Mouse (Mus musculus) embryo, embryonic 10.5 days (tissue): Measurements from ENCODE around the gene Tm7sf2.

Experiments used
- DNase-seq: peaks from one replicate; pipeline ENCODE4 v3.0.0-alpha.2; 2015; ENCODE audit warnings: low spot score

The Tm7sf2 gene

GRCm38 (mm10) chr19:6067724-6068415 lies at the start of gene Tm7sf2:
Tm7sf2 (minus strand) TSS chr19:6068373.
- DNase-seq: peak; percentile 95

GRCm38 (mm10) chr19:6117346-6117985 lies 49.3 kb upstream of the Tm7sf2 start:
- DNase-seq: peak; percentile 32

GRCm38 (mm10) chr19:6116113-6116850 lies 48.1 kb upstream of the Tm7sf2 start:
- DNase-seq: no peak

- no peak for DNase-seq
Measured at GRCm38 (mm10) chr19:6113116-6113515, 44.9 kb upstream of the Tm7sf2 start.

GRCm38 (mm10) chr19:6105586-6105985 lies 37.4 kb upstream of the Tm7sf2 start, which contains the start of gene Naaladl1:
Naaladl1 (plus strand) TSS chr19:6105782.
- DNase-seq: no peak

DNA sequence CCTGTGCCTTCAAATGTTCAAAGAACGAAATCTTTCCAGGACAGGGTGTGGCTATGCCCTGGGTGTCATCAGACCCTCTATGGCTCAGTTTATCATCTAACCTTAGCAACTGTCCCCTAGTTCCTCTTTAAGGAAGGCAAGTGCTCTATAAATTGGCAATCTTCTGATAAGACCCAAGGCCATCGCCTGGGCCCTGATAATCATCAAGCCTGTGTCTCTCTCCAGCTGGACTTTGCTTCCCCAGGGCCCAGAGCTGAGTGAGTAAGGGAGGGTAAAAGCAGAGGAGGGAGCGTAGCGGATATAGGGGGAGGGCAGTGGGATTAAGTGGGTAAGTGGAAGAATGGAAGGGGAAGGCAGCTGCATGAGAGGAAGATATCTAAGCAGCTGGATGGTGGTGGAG lies 36.3 kb upstream of the Tm7sf2 start:
- no peak for DNase-seq

DNA sequence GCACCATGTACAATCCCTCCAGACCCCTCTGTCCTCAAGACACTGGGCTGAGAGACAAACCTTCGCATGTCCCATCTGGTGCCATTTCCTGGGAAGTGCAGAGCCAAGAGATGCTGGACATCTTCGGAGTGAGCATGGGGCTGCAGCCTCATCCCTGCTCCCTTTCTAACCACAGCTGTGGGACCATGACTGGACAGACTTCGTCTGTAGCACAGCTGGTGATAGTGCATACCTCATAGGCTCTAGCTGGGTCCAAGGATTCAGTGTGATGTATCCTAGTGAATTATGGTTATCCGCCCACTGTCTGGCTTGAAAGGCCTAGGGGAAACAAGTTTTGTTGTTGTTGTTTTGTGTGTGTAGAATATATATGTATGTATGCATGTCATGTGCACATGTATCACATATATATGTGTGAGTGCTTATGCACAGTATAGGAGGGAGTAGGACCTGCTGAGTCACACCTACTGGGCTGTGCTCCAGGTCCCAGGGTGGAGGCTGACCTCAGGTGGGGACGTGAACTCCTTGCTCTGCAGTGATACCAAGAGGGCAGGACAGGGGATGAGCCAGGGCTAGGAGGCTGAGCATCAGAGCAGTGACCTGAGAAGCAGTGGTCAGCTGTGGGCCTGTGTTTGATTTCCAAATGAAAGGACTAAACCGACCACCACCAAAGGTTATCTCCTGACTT lies 34.1 kb upstream of the Tm7sf2 start:
- DNase-seq: no peak

- peak; percentile 29 for DNase-seq
Measured at GRCm38 (mm10) chr19:6101186-6101585, 33.0 kb upstream of the Tm7sf2 start.

GRCm38 (mm10) chr19:6097847-6098246 lies 29.7 kb upstream of the Tm7sf2 start:
- no peak for DNase-seq

GRCm38 (mm10) chr19:6094119-6094518 lies 25.9 kb upstream of the Tm7sf2 start, which contains the start of gene AC131692.1:
AC131692.1 (plus strand) TSS chr19:6094419.
- DNase-seq: no peak

DNA sequence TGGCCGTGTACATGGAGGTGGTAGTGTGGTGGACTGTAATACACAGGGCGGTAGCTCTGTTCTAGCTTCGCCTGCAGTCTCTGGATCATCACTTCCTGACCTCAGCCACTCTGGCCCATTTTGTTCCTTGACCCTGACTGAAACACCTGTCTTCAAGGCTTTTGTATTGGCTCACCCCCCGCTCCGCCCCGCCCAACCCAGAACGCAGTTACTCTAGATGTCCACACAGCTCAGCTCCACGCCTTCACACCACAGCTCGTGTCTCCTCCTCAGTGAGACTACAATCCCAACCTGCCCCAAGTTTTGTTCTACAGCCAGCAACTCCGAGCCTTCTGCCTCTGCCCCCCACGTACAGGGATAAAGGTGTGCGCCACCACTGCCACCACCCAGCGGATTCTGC lies 20.7 kb upstream of the Tm7sf2 start:
- no peak for DNase-seq

DNA sequence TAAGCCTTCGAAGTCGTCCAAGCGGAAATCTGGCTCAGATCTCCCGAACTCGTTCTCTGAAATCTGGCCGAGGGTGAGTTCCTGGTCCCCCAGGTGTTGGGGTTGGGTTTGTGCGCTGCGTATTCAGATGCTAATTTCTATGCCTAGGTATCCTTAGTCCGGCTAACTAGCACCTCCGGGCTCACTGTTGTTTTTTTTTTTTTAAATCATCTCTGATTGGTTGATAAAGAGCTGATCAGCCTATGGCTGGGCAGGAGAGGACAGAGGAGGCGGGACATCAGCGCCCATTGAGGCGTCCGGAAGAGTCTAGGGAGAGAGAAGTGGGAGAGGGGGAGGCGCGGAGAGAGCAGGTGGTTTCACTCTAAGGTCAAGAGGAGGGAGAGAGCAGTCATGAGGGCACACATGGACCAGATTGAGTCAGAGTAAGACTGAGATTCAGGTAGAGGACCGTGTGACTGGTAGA lies 17.3 kb upstream of the Tm7sf2 start:
- DNase-seq: peak; percentile 87

DNA sequence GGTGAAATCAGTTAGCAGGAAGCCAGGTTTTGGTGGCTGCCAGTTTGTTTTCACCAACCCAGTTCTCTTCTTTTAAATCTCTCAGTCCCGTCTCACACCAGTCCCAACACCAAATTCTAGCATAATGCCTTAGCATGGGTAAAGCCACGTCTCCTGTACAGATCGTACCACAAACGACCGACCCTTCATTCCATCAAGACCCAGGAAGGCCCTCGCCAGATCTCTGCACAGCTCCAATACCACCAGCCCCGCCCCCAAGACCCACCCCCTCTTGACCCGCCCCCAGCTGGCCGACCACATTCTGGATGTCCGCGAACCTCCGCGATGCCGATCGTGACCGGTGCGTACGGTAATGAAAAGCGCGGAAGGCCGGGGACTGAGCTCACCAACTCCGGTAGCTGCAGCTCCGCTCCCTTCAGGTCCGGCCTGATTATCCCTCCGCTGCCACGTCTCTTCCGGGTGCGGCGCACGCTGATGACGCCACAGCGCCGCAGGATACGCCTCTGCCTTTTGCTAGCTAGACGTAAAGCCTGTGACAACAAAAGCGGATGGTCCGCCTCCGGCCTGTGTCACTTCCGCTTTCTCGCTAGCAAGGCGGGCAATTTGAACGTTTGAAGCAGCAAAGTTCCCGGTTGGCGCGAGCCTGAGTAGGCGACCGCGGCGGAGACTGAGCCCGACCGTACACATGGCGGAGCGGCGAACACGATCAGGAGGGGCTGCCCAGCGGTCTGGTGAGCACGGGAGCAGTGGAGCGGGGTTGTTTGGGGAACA lies 16.5 kb upstream of the Tm7sf2 start, which contains the start of the genes Zfpl1 and Cdca5:
TSS of gene Zfpl1 (minus strand) at position 479 of the 771 bp plus-strand sequence.
TSS of gene Cdca5 (plus strand) at position 506 of the 771 bp plus-strand sequence.
- peak; percentile 99 for DNase-seq

GRCm38 (mm10) chr19:6082156-6082555 lies 14.0 kb upstream of the Tm7sf2 start, which contains the start of gene Gm28374:
Gm28374 (minus strand) TSS chr19:6082256.
- no peak for DNase-seq

- DNase-seq: no peak
Measured at GRCm38 (mm10) chr19:6079983-6080480, 11.9 kb upstream of the Tm7sf2 start, which contains the start of gene Tmem262. Tmem262 (plus strand) TSS chr19:6080033.

GRCm38 (mm10) chr19:6076564-6077393 lies 8.6 kb upstream of the Tm7sf2 start, which contains the start of gene Vps51:
Vps51 (minus strand) TSS chr19:6077231.
- DNase-seq: peak; percentile 97

GRCm38 (mm10) chr19:6073889-6074288 lies 5.7 kb upstream of the Tm7sf2 start:
- no peak for DNase-seq

GRCm38 (mm10) chr19:6071261-6071660 lies 3.1 kb upstream of the Tm7sf2 start:
- DNase-seq: no peak

- no peak for DNase-seq
Measured at GRCm38 (mm10) chr19:6070571-6071250, 2.5 kb upstream of the Tm7sf2 start.
